Mouse (Mus musculus) large intestine, adult 2 months (tissue): ENCODE results near the gene Wnk4. TPM values are rescaled to one million over a fixed set of nuclear protein-coding genes. Genes with fewer than 3 reads are reported as not detected.

Experiments
- DNase-seq: peaks from one replicate; pipeline ENCODE4 v3.0.0-alpha.2; 2012; ENCODE audit warnings: low read depth, low spot score
- WGBS: fragments of 180-500 bp; shearing (Covaris S2); methylation state at CpG from one replicate; pipeline ENCODE4 v1.1.7; 2018; 5-methylcytosine and 5-hydroxymethylcytosine counted together
- polyA plus RNA-seq: library from polyadenylated mRNA; depleted of rRNA; stranded (reverse); fragments of >200 nt; gene quantifications from 2 replicates; pipeline ENCODE4 v1.2.3, GENCODE M21; 2012

Gene Wnk4
- polyA plus RNA-seq, 1 experiment, result 5.1 TPM

DNA sequence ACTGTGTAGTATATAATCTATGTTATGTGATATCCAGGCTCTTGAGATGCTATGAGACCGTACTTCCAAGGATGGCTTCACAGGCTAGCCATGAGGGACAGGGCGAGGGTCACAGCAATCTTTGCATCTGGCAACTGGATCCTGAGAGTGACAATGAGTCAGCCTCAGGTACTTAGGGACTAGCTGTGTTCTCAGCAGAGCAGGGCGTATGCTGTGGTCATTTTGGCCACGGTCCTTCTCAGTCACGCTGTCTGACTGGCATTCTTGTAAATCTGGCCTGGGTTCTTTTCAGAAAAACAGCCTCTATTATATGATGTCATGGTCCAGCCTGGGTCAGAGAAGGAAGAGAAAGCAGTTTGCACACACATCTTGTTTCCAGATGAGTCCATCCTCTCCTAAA lies 23.6 kb upstream of the Wnk4 start:
- DNase-seq, result no peak
- WGBS, result 91% methylated on average over 5 of the region's 5 CpGs

DNA sequence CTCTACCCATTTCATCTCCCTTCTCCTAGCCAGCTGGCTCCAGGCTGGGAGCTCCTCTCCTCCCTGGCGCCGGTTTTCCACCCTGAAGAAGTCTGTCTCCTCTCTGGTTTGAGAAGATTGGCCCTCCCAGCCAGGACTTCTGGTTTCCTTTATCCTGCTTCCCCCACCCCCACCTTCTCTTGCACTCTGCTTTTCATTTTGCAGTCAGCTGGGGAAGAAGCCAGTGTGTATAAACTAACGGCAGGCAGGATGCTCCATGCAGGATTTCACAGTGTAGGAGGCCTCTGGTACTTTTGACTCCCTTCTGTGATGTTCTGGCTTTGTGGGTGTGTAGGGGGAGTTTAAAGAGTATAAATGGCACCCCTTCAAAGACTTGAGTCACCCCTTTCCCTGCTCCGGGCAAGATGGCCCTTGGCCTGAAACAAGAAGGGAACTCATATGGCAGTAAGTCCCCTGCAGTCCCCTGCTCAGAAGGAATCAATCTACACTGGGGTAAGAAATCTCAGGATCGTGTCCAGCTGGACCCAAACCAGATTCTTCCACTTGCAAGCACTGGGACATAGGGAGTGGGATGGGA lies 22.2 kb upstream of the Wnk4 start:
- DNase-seq, result no peak
- 59% methylated on average over 5 of the region's 5 CpGs for WGBS

DNA sequence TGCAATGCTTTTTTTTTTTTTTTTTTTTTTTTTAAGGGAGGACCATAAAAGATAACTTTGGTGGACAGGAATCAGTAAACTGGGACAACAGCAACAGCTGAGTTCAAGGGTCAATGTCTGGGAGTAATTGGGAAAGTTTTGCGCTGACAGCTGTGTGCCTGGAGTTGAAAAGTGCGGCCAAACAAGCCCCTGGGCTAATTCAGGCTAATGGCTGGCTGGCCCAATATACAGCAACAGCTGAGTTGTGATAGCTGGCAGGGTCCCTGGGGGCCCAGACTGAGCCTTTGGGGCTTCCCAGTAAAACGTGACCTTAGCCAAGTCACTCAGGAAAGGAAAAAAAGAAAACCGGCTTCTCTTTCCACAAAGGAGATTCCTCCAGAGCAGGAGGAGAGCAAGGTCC lies 15.3 kb upstream of the Wnk4 start:
- no peak for DNase-seq
- 42% methylated on average over 4 of the region's 4 CpGs for WGBS

DNA sequence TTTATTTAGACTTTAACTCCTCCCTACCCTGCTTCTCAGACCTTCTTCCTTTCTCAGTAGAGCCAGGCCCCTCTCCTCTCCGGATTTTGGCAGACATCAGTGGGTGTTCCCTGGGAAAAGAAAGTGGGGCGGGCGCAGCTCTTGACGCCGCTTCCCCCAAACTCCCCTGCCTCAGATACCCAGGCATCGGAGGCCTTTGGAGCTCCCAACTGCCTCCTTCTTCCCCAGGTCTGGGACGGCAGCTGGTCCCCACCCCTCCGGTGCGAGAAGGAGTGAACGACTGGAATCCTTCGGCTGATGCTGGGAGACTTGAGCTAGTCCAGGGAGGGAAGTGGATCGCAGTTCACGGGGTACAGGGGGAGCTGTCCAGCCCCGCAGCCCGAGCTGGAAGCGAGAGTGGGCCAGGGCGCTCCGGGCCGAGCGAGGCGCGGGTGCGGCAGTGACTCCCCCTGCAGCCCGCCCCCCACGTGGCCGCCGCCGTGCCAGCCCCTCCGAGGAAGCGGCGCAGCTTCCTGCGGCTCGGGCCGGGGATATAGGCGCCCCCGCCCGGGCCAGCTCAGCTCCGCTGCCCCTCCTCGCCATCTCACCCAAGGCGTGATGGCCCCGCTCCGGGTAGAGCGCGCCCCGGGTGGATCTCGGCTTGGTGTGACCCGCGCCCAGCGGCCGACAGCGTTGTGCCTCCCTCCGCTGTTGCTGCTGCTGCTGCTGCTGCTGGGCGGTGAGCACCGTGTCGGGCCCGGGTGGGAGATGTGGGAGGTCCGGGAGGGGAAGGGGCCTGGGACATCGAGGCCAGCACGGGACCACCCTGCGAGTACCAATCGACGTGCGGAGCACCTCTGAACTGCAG lies 14.3 kb upstream of the Wnk4 start, which contains the start of gene Ramp2:
Gene Ramp2, plus strand, starts transcription at position 174 of the 847 bp plus-strand sequence.
- WGBS, result 3% methylated on average over 62 of the region's 63 CpGs
- DNase-seq, result no peak

DNA sequence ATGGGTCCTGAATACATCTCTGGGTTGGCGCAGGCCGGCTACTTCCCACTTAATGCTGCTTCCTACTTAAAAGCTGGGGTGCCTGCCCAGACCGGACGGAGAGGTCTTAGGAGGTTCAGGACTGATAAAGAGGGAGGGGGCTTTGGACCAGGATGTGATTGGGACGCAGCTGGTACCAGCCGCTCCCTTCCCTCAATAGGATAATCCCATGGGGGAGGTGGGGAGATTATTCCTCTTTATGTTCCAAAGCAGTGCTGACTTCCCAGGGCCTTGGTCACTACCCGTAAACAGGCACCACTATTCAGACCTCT lies 13.7 kb upstream of the Wnk4 start:
- no peak for DNase-seq
- WGBS, result 35% methylated on average over 7 of the region's 7 CpGs

DNA sequence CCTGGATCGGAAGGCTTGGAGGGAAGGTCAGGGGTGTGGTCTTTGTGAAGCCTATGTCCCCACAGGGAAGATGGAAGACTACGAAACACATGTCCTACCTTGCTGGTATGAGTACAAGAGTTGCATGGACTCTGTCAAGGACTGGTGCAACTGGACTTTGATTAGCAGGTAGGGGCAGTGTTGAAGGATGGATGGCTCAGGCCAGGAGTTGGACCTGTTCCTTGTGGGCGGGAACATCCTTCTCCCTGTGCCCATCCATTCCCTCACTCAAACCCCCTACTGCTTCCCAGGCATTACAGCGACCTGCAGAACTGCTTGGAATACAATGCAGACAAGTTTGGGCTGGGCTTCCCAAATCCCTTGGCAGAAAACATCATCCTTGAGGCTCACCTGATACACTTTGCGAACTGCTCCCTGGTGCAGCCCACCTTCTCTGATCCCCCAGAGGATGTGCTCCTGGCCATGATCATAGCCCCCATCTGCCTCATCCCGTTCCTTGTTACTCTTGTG lies 12.8 kb upstream of the Wnk4 start:
- WGBS, result 78% methylated on average over 6 of the region's 6 CpGs
- no peak for DNase-seq

DNA sequence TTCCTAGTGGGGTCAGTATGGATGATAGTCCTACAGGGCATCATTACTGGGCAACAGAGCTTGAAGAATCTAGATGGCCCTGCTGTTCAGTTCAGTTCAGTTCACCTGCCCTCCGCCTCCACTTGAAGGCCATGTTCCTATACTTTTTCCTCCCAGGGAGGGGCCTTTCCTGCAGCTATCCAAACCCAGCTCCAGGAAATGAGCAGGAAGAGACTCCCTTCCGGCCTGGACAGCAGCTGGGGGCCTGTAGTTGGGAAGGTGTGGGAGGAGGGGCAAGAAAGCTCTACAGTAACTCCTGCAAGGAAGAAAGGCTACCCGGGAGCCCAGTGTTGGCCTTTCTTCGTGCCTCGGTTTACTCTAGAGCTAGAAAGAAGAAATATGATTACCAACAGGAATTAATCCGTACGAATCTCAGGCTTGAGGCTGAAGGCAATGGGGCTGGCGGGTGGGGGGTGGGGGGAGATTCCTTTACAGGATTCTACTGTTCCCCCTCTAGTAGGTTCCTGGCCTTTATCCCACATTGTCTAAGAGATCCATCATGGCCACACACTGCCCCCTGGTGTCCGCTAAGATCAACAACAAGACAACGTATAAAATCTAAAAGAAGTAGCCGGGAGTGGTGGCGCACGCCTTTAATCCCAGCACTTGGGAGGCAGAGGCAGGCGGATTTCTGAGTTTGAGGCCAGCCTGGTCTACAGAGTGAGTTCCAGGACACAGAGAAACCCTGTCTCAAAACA lies 11.9 kb upstream of the Wnk4 start:
- no peak for DNase-seq
- WGBS, result 35% methylated on average over 14 of the region's 14 CpGs

DNA sequence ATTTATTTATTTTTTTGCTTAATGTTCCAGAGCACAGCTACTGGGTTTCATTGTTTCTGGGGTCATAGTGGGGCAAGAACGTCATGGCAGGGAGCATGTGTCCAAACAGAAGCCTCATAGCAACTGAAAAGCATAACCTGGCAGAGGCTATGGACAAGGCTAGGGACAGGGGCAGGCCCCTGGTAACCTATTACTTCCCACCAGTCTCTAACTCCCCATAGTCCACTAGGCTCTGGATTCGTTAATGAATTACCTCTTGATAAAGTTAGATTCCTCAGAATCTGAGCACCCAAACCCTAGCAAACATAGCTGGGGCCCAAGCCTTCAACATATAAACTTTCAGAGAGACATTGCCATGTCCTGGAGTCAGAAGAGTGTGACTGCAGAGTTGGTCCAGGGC lies 9.3 kb upstream of the Wnk4 start:
- DNase-seq, result no peak
- 76% methylated on average over 2 of the region's 2 CpGs for WGBS

DNA sequence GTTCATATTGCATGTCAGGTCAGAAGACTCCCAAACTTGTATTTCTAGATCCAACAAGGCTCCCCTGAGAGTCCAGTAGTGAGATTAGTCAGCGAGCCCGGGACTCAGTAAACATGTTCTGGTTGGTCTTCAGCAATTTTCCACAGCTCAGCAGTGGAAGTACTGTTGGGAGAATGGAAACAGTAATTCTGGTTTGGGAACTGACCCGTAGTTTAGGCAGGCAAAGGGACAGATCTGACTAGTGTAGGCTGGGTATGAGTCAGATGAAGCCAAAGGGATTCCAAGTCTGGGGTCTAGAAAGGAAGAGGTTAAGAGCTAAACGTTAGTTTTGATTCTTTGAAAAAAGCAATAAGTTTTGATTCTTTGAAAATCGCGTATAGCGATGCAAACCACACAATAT lies 7.4 kb upstream of the Wnk4 start:
- WGBS, result under 1% methylated on average over 7 of the region's 7 CpGs
- no peak for DNase-seq

DNA sequence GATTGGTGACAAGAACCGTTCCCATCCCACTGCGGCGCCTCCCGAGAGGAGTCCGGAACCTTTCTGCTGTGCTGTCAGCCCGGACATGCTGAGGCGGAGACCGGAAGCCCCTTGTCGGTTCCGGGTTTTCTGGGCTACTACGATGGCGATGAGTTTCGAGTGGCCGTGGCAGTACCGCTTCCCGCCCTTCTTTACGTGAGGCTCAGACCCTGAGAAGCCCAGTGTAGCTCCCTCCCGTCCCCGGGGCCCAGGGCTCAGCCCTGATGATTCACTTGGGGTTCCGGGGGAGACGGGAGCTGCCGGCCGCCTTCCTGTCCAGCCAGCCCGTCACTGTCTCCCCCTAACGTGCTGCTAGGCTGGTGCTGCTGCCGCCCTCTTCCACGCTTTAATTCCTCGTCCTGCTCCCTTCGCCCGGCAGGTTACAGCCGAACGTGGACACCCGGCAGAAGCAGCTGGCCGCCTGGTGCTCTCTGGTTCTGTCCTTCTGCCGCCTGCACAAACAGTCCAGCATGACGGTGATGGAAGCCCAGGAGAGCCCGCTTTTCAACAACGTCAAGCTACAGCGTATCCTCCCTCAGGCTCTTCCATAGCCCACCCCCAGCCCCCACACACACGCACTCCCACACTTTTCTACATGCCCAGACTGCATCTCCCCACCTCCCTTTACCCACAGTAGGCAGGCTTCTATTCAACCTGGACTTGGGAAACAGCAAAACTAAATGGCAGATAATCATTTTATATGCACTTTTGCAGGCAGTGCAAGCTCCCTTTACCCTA lies 6.6 kb upstream of the Wnk4 start, which contains the start of gene Vps25:
Gene Vps25, plus strand, starts transcription at position 95 of the 777 bp plus-strand sequence.
- WGBS, result under 1% methylated on average over 40 of the region's 40 CpGs
- DNase-seq, result no peak

DNA sequence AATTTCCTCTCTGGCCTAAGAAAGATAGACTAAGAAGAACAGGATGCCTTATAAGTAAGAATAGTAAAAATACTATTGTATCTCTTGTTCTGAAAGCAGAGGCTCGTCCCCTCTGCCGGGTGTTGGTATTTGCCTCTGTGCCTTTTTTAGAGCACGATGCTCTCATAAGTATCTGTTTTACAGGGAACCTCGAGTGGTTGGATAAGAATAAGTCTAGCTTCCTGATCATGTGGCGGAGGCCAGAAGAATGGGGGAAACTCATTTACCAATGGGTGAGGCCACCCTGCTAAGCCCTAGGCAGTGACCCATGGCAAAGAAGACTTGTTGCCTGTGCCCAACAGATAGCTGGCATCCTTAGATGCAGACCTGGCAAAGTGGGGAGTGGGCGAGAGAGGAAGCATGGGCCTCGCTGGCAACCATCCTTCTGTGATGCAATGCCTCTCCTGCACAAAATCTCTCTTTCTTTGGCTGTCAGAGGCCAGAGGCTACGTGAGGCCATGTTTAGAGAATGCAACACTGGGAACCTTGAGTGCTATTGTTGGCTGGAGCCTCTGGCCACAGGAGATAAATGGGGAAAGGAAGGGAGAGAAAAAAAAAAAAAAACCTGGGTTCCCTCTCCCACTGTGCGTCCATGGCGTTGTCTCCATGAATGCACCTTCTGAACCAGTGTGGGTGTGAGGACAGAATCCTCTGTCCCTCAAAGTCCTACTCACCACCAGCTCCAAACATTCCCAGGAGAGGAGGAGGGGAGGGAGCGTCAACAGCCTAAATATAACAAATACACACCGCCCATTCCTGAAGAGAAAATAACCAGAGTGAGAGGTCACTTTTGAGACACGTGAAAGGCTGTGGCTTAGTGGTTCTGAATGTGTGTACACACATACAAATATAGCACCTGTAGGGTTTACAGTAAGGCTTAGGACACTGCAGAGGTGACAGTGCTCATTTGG lies 4.3 kb upstream of the Wnk4 start:
- WGBS, result 87% methylated on average over 13 of the region's 13 CpGs

DNA sequence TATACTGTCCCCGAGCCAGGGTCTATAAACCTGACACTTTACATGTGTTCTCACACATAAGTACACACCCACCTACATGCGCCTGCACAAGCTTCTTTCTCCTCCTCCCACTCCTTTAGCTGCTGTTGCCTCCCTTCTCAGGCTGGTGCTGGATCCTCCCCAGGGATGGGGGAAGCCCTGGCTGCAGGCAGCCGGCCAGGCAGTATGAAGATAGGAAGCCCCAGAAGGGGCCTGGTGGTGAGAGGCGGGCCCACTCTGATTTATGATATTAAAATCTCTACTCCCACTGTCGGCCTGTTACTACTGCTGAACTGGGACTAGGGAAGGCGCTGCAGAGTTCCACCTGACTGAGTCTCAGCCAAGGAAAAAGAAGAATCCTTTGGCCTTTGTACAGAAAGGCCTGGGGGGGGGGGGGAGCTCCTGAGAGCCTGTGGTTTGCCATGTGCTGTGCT lies 1.1 kb upstream of the Wnk4 start:
- DNase-seq, result no peak
- 16% methylated on average over 6 of the region's 6 CpGs for WGBS

More for the DNA sequence above, 4.3 kb upstream of the Wnk4 start:
- DNase-seq, result no peak

DNA sequence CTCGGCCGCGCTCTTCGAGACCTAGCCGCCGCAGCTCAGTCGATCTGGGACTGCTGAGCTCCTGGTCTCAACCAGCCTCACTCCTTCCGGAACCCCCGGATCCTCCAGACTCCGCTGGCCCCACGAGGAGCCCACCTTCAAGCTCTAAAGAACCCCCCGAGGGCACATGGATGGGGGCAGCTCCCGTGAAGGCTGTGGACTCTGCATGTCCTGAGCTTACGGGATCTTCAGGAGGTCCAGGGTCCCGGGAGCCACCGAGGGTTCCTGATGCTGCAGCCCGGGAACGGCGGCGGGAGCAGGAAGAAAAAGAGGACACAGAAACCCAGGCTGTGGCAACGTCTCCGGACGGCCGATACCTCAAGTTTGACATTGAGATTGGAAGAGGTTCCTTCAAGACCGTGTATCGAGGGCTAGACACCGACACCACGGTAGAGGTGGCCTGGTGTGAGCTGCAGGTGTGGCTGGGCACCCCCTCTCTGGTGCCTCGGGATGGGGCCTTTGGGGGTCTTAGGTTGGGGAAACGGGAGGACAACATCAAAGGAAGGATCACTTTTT lies 536 bp downstream of the Wnk4 start:
- WGBS, result 1% methylated on average over 30 of the region's 30 CpGs
- DNase-seq, result no peak

DNA sequence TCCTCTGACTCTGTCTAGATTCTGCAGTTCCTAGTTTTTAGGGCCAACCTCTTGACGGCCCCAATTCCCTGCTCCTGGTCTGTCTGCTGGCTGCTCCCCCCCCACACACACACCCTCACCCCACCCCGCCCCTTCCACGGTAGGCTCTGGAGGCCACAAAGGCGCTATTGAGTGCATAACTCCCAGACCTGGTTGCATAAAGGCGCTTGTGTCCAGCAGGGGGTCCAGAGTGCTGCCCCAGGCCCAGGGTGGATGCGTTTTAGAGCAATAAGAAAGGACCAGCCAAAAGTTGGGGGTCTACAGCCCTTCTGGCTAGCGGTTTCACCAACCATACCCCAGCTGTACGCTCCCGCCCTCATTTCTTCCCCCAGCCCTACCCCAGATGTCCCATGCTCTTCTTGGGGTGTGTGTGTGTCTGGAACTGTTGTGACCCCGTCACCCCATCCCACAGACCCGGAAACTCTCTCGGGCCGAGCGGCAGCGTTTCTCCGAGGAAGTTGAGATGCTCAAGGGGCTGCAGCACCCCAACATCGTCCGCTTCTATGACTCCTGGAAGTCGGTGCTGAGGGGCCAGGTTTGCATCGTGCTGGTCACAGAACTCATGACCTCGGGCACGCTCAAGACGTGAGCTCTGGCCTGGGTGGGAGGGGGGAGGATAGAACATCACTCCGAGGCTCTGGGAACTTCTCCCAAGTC lies 2.1 kb downstream of the Wnk4 start:
- no peak for DNase-seq
- 8% methylated on average over 24 of the region's 24 CpGs for WGBS

DNA sequence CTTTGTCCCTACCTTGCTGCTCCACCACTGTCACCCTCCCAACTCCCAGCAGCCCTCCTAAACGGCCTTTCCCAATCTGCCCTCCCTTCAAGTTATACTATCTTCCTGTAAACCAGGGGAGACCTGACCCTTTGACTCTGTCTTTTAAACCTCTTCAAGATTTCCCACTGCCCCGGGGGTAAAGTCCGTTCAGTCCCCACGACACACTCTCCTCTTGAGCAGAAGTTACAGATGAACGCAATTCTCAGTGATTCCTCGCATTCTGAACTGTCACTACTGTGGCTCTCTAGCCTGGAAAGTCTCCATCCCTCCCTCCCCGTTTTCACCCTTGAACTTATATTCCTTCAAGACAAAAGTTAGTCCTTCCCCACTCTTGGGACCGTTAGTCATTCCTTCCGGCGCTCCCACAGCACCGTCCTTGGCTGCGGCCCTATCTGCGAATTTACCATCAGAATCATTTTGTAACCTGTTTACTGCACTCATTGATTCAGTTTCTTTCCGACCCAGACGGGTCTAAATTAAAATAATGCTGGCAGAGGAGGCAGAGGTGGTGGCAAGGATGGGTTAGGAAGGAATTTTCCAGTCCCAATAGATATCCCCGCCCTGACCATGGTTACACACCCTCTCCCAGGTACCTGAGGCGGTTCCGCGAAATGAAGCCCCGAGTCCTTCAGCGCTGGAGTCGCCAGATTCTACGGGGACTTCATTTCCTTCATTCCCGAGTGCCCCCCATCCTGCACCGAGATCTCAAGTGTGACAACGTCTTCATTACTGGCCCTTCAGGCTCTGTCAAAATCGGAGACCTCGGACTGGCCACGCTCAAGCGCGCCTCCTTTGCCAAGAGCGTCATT lies 3.0 kb downstream of the Wnk4 start:
- WGBS, result 61% methylated on average over 32 of the region's 32 CpGs
- DNase-seq, result no peak

DNA sequence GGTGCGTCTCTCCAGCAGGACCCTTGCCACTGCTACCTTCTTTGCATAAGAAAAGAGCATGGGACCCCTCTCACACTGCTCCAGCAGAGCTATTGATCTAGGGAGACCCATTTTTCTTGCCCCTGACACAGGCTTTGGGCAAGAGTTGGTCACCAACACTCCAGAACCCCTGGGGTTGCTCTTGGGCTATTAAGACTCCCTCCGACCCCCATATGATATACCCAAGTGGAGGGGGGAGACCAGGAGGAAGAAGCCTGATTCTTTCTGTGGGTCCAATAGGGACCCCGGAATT lies 3.6 kb downstream of the Wnk4 start:
- 77% methylated on average over 3 of the region's 3 CpGs for WGBS
- no peak for DNase-seq

DNA sequence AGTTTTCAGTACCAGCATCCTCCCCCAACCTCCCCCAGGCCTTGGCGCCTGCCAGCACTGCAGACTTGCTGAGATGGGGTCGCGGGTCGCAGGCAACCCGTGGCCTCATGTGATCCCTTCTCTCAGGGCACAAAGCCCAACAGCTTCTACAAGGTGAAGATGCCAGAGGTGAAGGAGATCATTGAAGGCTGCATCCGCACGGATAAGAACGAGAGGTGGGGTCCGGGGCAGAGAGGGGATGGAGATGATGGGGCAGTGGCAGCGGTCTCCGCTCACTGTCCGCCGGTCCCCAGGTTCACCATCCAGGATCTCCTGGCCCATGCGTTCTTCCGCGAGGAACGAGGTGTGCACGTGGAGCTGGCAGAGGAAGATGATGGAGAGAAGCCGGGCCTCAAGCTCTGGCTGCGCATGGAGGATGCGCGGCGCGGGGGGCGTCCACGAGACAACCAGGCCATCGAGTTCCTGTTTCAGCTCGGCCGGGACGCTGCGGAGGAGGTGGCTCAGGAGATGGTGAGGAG lies 4.6 kb downstream of the Wnk4 start:
- 67% methylated on average over 31 of the region's 31 CpGs for WGBS
- DNase-seq, result no peak
